Mouse (Mus musculus) limb, embryonic 10.5 days (tissue): Measurements from ENCODE around the gene Tha1. TPM values are rescaled to one million over a fixed set of nuclear protein-coding genes. Genes with fewer than 3 reads are reported as not detected.
A peak's percentile ranks its signal among the peaks of the same experiment; 100 is the strongest.
"Not testable (repeated sequence)": the region's sequence is repeated elsewhere in the genome, so short reads cannot be mapped to it uniquely, and the experiment has no call there.

Experiments used
- DNase-seq: peaks from one replicate; pipeline ENCODE4 v3.0.0-alpha.2; 2017; ENCODE audit warnings: low spot score
- H3K27ac ChIP-seq: fragments of 300-500 bp; sonication (generic); 2 replicates; pipeline ENCODE4 v1.5.1; 2016; ENCODE audit warnings: mild to moderate bottlenecking
- H3K27me3 ChIP-seq: fragments of 300-500 bp; sonication (generic); 2 replicates; pipeline ENCODE4 v1.6.1; 2016; ENCODE audit warnings: low read depth, mild to moderate bottlenecking; ENCODE audit not compliant: poor library complexity, severe bottlenecking
- H3K36me3 ChIP-seq: fragments of 300-500 bp; sonication (generic); 2 replicates; pipeline ENCODE4 v1.6.1; 2016; ENCODE audit warnings: mild to moderate bottlenecking, moderate library complexity
- H3K4me1 ChIP-seq: fragments of 300-500 bp; sonication (generic); 2 replicates; pipeline ENCODE4 v1.6.1; 2016
- H3K4me3 ChIP-seq: fragments of 300-500 bp; sonication (generic); 2 replicates; pipeline ENCODE4 v1.5.1; 2016; ENCODE audit warnings: mild to moderate bottlenecking, moderate library complexity
- H3K9me3 ChIP-seq: fragments of 300-500 bp; sonication (generic); replicated peaks from 2 replicates; pipeline ENCODE4 v1.6.1; 2016; ENCODE audit warnings: mild to moderate bottlenecking
- WGBS: fragments of 180-500 bp; shearing (Covaris S2); methylation state at CpG from one replicate; pipeline ENCODE4 v1.1.7; 2016; 5-methylcytosine and 5-hydroxymethylcytosine counted together
- polyA plus RNA-seq: library from polyadenylated mRNA; unstranded; fragments of >200 nt; fragmentation: Nextera tagmentation; extraction: Ambion mirVana; gene quantifications from 2 replicates; pipeline ENCODE4 v1.2.1, GENCODE M21; 2016

Tha1 gene
- polyA plus RNA-seq, 1 experiment from 2014 or later = 2.4 TPM

DNA sequence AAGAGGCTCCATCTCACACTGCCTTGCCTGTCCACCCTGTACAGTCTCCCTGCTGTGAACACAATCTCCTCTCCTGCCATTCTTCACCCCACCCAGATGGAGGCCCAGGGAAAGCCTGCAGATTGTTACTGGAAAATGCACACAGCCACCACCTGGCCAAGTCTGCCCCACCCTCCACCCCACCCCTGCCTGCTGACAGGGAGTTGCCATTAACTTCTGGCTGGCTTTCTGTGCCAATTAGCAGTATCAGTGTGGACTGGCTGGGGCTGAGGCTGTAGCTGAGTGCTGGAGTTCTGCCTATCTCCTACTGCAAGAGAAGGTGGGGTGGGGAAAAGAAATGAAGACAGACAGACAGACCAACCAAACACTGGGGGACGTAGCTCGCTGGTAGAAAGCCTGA lies 34.7 kb downstream of the Tha1 start:
- no peaks in the 10 kb centered on the region for H3K36me3 ChIP-seq
- DNase-seq = no peak
- no peaks in the 10 kb centered on the region for H3K9me3 ChIP-seq
- 76% methylated on average over 2 of the region's 2 CpGs for WGBS
- peak overlapping the region; percentile 10; the same call in 1 of the 2 replicates for H3K27ac ChIP-seq
- no peak overlapping the region for H3K4me3 ChIP-seq
- H3K27me3 ChIP-seq = no peaks in the 10 kb centered on the region
- H3K4me1 ChIP-seq = peaks cover 17% of the 10 kb centered on the region

GRCm38 (mm10) chr11:117836306-117836705 lies 37.0 kb downstream of the Tha1 start:
- Histone ChIP-seq H3K27me3 (no peaks in the 10 kb centered on the region), H3K4me1 (peaks cover 28% of the 10 kb centered on the region), H3K27ac (no peak overlapping the region), H3K9me3 (no peaks in the 10 kb centered on the region), H3K4me3 (peak overlapping the region; percentile 18; the same call in 1 of the 2 replicates), H3K36me3 (no peaks in the 10 kb centered on the region)
- 30% methylated on average over 13 of the region's 13 CpGs for WGBS
- no peak for DNase-seq

DNA sequence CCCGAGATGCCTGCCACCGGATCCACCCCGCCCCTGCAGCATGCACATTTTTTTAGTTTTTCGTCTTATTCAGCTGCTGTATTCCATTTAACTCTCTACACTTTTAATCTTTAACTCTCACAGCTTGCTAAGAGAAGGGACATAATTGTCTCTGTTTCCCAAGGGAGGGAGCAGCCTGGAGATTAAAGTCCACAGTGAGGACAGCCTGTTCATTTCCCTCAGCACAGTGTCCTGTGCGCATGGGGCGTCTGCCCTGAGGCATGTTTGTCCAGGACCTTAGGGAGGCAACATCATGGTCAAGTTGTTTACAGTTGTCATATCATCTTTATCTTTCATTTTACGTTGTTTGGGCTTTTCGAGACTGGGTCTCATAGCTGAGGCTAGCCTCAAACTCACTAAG lies 39.2 kb downstream of the Tha1 start:
- Histone ChIP-seq H3K9me3 (no peaks in the 10 kb centered on the region), H3K27ac (no peak overlapping the region), H3K36me3 (no peaks in the 10 kb centered on the region), H3K27me3 (no peaks in the 10 kb centered on the region), H3K4me3 (no peak overlapping the region), H3K4me1 (peaks cover 29% of the 10 kb centered on the region)
- 94% methylated on average over 8 of the region's 8 CpGs for WGBS
- no peak for DNase-seq

- H3K36me3 ChIP-seq, H3K27me3 ChIP-seq, DNase-seq, H3K27ac ChIP-seq, H3K9me3 ChIP-seq, H3K4me3 ChIP-seq: not testable (repeated sequence)
- WGBS = 83% methylated on average over 6 of the region's 6 CpGs
- peaks cover 30% of the 10 kb centered on the region for H3K4me1 ChIP-seq
Measured at GRCm38 (mm10) chr11:117833509-117833908, 39.8 kb downstream of the Tha1 start.

DNA sequence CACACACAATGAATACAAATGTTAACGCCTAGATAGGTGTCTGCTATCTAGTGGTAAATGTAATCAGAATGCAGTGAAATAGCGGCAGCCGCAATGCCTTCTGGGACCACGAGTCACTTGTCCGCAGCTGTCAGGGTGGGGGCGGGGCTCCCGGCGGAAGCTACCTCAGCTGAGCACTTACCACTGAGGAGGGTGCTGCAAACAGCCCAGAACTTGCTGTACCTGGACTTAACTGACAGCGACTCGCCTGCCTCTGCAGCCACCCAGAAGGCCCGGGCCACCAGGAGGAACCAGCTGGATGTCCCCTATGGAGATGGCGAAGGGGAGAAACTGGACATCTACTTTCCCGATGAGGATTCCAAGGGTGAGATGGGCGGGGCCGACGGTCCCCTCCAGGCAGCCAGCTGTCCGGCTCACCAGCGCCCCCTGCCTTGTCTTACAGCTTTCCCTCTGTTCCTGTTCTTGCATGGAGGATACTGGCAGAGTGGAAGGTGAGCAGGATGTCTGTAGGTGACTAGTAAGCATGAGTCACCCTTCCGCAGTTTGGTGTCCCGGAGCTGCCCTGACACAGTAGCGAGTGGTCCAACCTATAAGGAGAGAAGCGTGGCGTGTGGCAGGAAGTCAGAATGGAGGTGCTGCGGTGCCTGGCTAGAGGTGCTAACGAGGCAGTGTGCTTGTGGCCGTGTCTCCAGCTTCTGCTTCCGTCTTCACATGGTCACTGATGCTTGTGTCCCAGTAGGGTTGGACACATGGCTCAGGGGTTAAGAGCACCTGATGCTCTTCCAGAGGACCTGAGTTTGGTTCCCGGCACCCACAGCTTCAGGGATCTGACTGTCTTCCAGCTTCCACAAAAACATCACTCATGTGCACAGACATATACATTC lies 41.0 kb downstream of the Tha1 start:
- Histone ChIP-seq H3K36me3 (no peaks in the 10 kb centered on the region), H3K4me1 (peaks cover 37% of the 10 kb centered on the region), H3K9me3 (no peaks in the 10 kb centered on the region), H3K27ac (peak overlapping the region; percentile 64; the same call in 1 of the 2 replicates), H3K4me3 (peak overlapping the region; percentile 47), H3K27me3 (no peaks in the 10 kb centered on the region)
- peak; percentile 79 for DNase-seq
- 18% methylated on average over 28 of the region's 28 CpGs for WGBS

- Histone ChIP-seq H3K4me3 (no peak overlapping the region), H3K36me3 (no peaks in the 10 kb centered on the region), H3K27me3 (no peaks in the 10 kb centered on the region), H3K27ac (0 out of 2 replicates have a peak overlapping the region, but pooled peaks have one; percentile 3), H3K4me1 (peaks cover 47% of the 10 kb centered on the region), H3K9me3 (no peaks in the 10 kb centered on the region)
- WGBS = 84% methylated on average over 9 of the region's 9 CpGs
- no peak for DNase-seq
Measured at GRCm38 (mm10) chr11:117830401-117830800, 42.9 kb downstream of the Tha1 start.

GRCm38 (mm10) chr11:117829671-117830215 lies 43.5 kb downstream of the Tha1 start:
- H3K9me3 ChIP-seq = no peaks in the 10 kb centered on the region
- DNase-seq = no peak
- no peaks in the 10 kb centered on the region for H3K36me3 ChIP-seq
- peaks cover 50% of the 10 kb centered on the region for H3K4me1 ChIP-seq
- H3K27ac ChIP-seq = no peak overlapping the region
- H3K27me3 ChIP-seq = no peaks in the 10 kb centered on the region
- H3K4me3 ChIP-seq = no peak overlapping the region
- WGBS = 92% methylated on average over 2 of the region's 2 CpGs

DNA sequence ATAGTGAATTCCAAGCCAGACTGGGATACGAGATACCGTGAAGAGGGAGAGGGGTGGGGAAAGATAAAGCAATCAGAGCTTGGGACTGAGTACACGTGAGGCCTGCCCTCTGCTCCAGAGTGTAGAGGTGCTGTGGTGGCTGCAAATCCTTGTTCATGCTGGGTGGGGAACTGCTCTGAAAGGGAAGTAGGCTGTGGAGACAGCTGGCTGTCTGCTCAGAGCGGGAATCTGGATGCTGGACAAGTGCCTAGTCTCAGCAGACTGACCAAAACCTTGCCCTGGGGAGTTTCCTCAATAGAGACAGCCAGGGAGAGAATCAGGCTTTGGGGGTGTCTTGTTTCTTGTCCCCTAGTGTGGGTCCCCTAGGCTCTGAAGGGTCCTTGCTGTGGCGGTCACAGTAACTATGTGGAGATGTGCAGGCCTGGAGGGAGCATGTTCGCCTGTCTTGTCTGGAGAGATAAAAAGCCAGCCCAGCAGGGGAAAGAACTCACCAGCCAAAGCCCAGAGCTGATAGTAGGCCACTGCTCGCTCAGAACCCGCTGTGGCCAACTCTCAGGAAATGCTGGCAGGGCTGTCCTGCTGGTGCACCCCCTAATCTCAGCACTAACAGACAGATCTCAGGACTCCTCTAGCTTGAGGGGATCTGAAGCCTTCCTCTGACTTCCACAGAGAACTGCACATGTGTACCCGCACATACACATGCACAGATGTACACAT lies 44.2 kb downstream of the Tha1 start:
- Histone ChIP-seq H3K27me3 (no peaks in the 10 kb centered on the region), H3K27ac (no peak overlapping the region), H3K4me3 (no peak overlapping the region), H3K36me3 (peaks cover 3% of the 10 kb centered on the region), H3K4me1 (peaks cover 56% of the 10 kb centered on the region), H3K9me3 (no peaks in the 10 kb centered on the region)
- 65% methylated on average over 9 of the region's 9 CpGs for WGBS
- DNase-seq = no peak

DNA sequence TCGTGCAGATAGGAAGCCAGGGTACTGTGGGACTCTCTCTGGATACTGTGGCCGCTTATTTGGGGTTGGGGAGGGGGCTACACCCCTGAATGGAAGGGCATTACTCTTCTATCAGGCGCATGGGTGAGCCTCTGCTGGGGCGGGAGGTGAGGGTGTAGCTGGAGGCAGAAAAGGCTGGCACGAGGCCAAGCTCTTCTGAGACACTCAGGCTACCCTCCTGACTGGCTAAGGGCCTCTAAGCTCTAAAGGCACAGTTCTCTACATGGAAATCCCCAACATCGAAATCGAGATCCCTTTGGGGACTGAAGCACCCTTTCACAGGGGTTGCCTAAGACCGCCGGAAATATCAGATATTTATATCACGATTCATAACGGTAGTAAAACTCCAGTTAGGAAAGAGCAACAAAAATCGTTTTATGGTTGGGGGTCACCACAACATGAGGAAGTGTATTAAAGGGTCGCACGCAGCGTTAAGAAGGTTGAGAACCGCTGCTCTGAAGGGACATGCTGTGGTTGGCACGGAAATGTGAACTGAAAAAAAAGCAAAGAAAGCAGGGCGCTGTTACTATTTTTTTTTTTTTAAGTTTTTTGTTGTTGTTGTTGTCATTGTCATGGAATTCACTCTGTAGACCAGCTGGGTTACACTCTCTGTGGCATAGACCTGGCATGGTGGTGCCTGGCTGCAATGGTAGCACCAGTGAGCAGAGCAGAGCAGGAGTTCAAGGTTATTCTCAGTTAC lies 45.0 kb downstream of the Tha1 start:
- no peak for DNase-seq
- no peaks in the 10 kb centered on the region for H3K27me3 ChIP-seq
- peaks cover 60% of the 10 kb centered on the region for H3K4me1 ChIP-seq
- H3K27ac ChIP-seq = 0 out of 2 replicates have a peak overlapping the region, but pooled peaks have one; percentile 22
- peaks cover 11% of the 10 kb centered on the region for H3K36me3 ChIP-seq
- WGBS = 88% methylated on average over 18 of the region's 18 CpGs
- H3K4me3 ChIP-seq = no peak overlapping the region
- H3K9me3 ChIP-seq = no peaks in the 10 kb centered on the region

DNA sequence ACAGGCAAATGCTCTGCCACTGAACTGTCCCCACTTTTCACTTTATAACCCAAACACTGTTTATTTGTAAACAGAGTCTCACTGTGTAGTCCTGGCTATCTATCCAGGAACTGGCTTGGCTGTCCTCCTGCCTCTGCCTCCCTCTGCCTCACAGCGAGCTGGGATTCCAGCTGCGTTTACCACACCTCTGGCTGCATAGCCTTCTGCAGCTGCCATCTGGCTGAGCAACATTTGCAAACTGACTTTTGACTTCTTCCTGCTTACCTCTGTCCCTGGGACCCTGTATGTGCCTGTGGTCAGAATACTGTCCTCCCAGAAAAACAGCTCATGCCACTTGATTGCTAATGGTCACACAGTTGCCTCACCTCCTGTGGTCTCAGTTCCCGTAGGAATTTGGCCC lies 45.9 kb downstream of the Tha1 start:
- no peak overlapping the region for H3K4me3 ChIP-seq
- peaks cover 65% of the 10 kb centered on the region for H3K4me1 ChIP-seq
- peak overlapping the region; percentile 96; the same call in 1 of the 2 replicates for H3K27ac ChIP-seq
- peaks cover 20% of the 10 kb centered on the region for H3K36me3 ChIP-seq
- no peaks in the 10 kb centered on the region for H3K9me3 ChIP-seq
- DNase-seq = no peak
- no peaks in the 10 kb centered on the region for H3K27me3 ChIP-seq
- 43% methylated on average over 3 of the region's 3 CpGs for WGBS

DNA sequence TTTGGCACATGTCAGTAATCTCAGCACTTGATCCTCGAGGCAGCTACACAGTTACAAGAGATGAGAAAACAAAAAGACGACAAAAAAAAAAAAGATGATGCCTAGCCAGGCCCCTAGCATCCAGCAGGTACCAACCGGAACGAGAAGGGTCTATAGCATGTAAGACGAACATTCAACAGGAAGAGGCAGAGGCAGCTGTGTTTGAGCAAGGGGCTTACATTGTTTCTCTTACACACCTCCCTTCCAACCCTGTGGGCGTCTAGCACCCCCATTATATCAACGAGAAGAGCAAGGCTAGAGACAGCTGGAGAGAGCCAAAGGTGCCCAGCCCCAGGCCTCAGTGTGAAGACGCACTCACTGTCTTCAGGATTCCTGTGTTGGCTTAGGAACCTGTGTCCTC lies 46.4 kb downstream of the Tha1 start:
- Histone ChIP-seq H3K4me3 (no peak overlapping the region), H3K36me3 (peaks cover 25% of the 10 kb centered on the region), H3K4me1 (peaks cover 62% of the 10 kb centered on the region), H3K27me3 (no peaks in the 10 kb centered on the region), H3K9me3 (no peaks in the 10 kb centered on the region), H3K27ac (peak overlapping the region; percentile 96)
- WGBS = 75% methylated on average over 8 of the region's 8 CpGs
- no peak for DNase-seq

- peaks cover 63% of the 10 kb centered on the region for H3K4me1 ChIP-seq
- DNase-seq = no peak
- WGBS = 18% methylated on average over 5 of the region's 5 CpGs
Measured at GRCm38 (mm10) chr11:117826164-117826563, 47.1 kb downstream of the Tha1 start.

More at GRCm38 (mm10) chr11:117826164-117826563, 47.1 kb downstream of the Tha1 start:
- Histone ChIP-seq H3K4me3 (peak overlapping the region; percentile 77), H3K36me3 (peaks cover 32% of the 10 kb centered on the region), H3K27me3 (no peaks in the 10 kb centered on the region), H3K9me3 (no peaks in the 10 kb centered on the region), H3K27ac (peak overlapping the region; percentile 96)
